Mouse (Mus musculus) lung, postnatal 4 days (tissue): ENCODE results near the gene Ccdc87.
A peak's percentile ranks its signal among the peaks of the same experiment; 100 is the strongest.
"Not testable (repeated sequence)": the region's sequence is repeated elsewhere in the genome, so short reads cannot be mapped to it uniquely, and the experiment has no call there.

ENCODE experiments used
- DNase-seq, 2 experiments: peaks; one replicate each; pipeline ENCODE4 v3.0.0; 2021

Ccdc87 gene

DNA sequence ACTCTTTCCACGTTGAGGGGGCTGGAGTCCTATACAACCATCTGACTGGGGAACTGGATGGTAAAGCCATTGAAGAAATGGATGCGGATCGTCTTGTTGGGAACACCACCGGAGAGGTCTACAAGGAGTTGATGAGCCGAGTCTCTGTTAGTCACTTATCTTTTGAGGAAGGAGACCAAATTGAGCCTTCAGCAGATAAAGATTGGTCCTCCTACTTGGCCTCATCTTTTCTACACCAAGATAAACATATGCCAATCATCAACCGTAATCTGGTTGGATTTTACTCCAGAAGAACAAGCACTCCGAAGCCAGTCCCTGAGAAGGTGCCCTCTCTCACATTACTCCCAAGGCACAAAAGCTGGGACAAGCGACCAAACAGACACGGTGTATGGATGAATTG, 1.7 kb downstream of the Ccdc87 start:
- DNase-seq: no peak

DNA sequence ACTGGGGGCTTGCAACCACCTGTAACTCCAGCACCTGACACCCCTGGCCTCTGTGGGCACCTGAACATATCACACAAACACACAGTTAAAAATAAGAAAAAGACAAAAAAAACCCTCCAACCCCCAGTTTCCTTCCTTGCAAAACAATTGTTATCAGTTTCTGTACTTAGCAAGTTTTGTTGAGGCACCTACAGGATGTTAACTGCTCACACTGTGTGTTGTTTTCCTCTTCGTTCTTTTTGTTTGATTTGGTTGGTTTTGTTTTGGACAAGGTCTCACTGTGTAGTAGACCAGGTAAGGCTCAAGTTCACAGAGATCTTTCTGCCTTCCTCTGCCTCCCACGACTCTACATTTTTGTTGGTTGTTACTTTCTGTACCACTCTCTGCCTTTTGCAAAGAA, 3.4 kb downstream of the Ccdc87 start:
- no peak for DNase-seq

- no peak for DNase-seq
These were observed 6.7 kb downstream of the Ccdc87 start for GRCm38 (mm10) chr19:4845846-4846245.

DNA sequence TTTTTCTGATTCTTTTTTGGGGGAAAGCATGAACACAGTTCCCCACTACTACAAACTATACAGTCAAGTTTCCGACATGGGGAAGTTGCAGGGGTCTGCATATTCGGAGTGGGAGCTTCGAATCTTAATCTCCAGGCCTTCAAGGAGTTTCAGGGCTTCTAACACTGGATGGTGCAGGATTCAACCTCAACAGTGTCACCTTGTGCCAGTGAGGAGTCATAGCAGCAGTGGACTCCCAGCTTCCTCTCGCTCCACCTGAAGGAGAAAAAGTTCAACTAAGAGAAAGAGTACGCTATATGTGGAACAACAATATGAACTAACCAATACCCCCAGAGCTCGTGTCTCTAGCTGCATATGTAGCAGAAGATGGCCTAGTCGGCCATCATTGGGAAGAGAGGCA, 8.3 kb downstream of the Ccdc87 start:
- peak in 1 of 2 experiments; percentile 39 for DNase-seq

- DNase-seq: no peak
These were observed 10.6 kb downstream of the Ccdc87 start for GRCm38 (mm10) chr19:4849800-4850199.

- no peak for DNase-seq
These were observed 11.1 kb downstream of the Ccdc87 start for GRCm38 (mm10) chr19:4850281-4850680.

DNA sequence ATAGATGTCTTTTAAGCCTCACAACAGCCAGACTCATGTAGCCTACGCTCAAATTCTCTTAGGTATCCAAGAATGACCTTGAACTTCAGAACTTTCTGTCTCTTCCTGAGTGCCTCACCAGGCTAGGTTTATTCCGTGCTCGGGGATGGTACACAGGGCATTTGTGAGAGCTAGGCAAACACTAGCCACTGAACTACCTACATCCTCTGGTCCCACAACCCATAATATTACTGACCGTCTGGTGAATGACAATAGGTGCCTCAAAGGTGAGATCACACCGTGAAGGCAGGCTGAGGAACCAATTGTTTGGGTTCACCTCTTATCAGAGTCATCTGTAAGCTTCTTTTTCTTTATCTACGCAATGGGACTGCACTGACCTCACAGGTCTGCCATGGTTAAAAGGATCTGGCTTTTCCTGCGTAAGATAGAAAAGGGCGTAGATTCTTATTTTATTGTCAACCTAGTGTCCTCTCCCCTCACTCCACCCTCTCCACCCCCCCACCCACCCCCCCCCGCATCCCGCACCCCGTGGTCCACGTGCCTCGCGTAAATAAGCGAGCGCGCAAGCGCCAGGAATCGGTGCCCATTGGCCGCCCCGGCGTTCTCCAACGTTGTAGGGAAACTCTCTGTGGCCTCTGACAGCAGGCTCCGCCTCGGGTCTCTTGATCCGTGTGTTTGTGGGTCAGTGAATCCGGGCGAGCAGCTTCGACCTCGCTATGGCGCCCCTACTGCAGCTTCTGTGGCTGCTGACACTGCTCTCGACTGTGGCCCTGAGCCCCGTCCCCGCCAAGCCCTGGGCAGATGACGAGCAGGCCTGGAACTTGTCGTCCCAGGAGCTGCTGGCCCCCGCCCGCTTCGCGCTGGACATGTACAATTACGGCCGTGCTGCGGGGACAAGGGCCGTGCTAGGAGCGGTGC, 15.6 kb downstream of the Ccdc87 start, which contains the start of gene Ctsf:
Gene Ctsf, plus strand, starts transcription at position 579 of the 918 bp plus-strand sequence.
- peak; percentile 78 to 89 for DNase-seq

DNA sequence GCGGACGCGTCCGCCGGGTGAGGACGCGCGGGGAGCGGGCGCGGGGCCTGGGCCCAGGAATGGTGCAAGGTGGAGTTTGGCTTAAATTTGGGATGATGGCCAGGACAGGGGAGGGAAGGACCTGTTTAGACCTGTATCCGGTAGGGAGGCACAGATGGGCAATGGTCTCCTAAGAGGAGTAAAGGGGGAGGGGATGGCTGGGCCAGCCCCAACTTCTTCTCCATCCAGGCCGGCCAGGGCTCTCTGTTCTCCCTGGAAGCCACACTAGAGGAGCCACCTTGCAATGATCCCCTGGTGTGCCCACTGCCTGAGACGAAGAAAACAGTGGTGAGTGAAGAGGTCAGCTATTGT, 16.3 kb downstream of the Ccdc87 start:
- no peak for DNase-seq

DNA sequence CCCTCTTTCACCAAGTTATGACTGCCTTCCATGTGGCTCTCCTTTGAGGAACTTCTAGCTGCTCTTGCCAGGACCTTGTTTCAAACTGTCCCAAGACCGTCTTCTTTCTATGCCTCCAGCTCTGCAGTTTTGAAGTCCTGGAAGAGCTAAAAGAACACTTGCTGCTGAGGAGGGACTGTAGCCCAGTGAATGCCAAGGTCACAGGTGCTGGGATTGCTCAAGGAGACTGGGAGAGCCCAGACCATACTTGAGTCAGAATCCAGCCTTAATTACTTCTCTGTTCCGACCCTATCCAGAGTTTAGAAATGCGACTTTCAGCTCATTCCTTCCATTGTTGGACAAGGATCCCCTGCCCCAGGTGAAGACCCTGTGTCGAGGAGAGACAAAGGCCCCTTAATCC, 16.8 kb downstream of the Ccdc87 start:
- DNase-seq: no peak

- no peak for DNase-seq
These were observed 19.9 kb downstream of the Ccdc87 start for GRCm38 (mm10) chr19:4859081-4859480.

DNA sequence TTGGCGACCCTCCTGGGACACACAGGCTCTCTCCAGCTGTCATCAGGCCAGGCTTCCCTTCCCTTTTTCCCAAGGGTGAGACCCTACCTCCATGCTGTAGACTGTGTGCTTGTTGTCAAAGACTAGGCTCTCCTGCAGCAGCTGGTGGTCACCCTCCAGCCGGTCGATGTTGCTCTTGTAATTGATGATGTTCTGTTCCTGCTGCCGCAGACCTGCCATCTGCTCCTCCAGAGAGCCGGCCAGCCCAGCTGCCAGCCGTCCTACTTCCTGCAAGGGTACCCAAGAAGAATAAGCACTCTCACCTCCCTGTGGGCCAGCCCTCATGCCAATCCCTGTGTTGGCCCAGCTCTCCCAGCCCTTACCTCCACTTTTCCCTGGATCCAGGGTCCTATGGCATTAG, 23.9 kb downstream of the Ccdc87 start:
- DNase-seq: no peak

DNA sequence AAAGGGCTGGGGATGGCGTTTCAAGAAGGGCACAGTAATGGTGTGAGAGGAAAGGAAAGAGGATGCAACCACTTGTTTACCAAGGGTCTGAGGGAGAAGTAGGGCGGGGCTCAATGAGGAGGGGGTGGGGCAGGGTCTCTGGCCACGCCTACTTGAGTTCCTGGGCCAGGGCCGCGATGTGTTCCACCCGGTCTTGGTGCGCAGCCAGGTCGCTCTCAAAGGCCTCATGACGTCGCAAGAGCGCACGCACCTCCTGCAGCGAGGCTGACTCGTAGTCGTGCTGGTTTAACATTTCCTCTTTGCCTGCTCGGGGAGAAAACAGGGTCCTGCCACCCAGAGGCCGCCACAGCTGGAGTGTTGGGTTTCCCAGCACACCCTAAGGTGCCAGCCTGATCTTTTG, 26.0 kb downstream of the Ccdc87 start:
- DNase-seq: peak; percentile 29 to 71

DNA sequence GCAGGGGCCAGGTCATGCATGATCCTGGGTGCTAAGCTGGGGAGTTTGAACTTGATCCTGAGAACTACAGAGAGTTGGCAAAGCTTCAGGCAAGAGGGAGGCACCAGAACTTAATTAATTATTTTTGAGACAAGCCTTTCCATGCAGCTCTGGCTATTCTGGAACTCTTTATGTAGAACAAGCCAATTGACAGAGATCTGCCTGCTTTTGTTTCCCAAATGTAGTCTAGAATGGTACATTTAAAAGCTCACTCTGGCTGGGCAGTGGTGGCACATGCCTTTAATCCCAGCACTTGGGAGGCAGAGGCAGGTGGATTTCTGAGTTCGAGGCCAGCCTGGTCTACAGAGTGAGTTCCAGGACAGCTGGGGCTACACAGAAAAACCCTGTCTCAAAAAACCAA, 35.4 kb downstream of the Ccdc87 start:
- DNase-seq: not testable (repeated sequence)

DNA sequence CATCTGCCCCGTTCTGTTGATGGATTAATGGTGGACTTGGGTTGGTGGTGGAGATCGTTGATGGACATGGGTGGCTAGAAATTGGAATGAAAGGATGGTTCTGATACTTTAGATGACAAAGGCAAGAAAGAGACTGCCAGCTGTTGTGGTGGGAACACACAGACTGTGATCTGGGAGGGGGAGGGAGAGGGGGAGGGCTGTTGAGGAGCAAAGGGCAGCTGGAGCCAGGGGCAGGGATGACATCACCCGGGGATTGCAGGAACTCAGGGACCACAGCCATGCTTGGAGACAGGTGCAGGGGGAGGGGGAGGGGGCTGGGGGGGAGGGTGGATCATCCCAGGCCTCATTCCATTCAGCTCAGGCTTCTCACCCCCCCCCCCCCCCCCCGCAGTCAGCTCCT, 37.1 kb downstream of the Ccdc87 start:
- no peak for DNase-seq

GRCm38 (mm10) chr19:4876755-4877154, 37.6 kb downstream of the Ccdc87 start:
- no peak for DNase-seq

DNA sequence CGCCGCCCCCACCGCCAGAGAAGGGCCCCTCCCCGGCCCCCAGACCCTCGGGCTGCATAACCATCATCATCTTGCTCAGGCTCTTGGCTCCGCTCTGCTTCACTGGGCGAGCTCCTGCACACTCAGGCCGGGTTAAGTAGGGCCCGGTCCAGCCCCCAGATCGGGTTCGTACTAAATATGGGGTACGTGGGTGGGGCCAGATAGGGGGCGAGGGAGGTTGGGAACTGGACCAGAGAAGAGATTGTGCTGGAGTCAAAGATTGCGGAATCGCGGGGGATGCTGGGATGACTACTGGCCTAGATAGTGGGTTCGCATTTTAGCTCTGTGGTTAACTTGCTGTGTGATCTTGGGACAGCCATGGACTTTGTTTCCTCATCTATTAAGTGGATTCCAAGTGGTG, 38.6 kb downstream of the Ccdc87 start, which contains the start of gene Actn3:
Gene Actn3, minus strand, starts transcription at position 125 of the 400 bp plus-strand sequence.
- peak; percentile 34 to 56 for DNase-seq

DNA sequence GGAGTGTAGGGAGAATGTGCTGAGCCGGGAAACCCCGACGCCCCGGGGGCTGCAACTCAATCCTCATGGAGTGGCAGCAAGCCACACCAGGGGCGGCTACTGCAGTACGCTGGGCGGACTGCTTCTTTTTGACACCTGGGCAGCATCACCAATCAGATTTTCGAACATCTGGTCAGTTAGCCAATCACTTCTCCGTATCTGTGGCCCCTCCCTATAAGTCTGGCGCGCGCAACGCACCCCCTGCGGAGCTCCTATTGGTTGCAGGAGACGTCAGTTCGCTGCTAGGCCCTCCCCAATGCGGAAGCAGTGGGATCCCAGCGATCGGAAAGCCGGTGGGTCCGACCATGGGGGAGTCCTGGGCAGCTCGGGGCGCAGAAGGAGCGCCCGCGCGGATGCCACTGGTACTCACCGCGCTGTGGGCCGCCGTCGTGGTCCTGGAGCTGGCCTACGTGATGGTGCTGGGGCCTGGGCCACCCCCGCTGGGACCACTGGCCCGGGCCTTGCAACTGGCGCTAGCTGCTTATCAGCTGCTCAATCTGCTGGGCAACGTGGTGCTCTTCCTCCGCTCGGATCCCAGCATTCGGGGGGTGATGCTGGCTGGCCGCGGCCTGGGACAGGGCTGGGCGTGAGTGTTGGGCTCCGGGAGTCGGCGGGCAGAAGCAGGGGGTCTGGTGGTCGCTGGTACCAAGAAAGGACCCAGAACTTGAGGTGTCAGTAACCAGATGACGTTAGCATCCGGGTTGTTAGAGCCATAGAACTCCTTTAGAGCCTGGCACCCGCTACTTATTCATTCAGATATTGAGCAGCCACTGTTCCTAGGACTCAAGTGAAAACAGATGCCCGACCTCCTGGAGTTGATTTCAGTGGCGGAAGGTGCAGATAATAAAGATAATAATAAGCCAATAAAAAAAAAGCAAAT, 39.5 kb downstream of the Ccdc87 start, which contains the start of gene Zdhhc24:
Gene Zdhhc24, plus strand, starts transcription at position 264 of the 919 bp plus-strand sequence.
- peak; percentile 95 to 98 for DNase-seq

GRCm38 (mm10) chr19:4879324-4879703, 40.1 kb downstream of the Ccdc87 start:
- DNase-seq: no peak

DNA sequence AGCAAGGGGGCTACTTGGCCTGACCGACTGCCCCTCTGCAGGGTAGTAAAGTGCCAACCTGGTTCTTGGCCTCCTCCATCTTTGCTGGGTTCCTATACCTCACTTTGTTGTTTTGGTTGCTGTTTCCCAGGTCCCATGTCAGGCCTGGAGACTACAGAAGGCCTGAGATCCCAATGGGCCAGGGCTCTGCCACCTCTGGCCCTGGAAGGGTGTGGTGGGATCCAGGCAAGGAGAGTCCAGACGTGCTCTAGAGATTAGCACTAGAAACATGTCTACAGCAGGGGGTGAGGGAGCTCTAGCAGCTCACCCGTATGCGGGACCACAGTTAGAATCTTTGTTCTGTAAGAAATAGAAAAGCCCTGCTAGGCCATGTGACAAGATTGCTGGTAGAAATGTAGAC, 44.8 kb downstream of the Ccdc87 start:
- no peak for DNase-seq

- no peak for DNase-seq
These were observed 50.6 kb downstream of the Ccdc87 start for GRCm38 (mm10) chr19:4889791-4890190.

GRCm38 (mm10) chr19:4891798-4892197, 52.6 kb downstream of the Ccdc87 start:
- DNase-seq: no peak
